Mouse (Mus musculus) small intestine, adult 2 months (tissue): ENCODE data around the gene Dse.

Experiments
- CTCF ChIP-seq: fragments of 200-500 bp; IDR thresholded peaks from 2 replicates; pipeline ENCODE4 v1.5.1; 2012; ENCODE audit warnings: low read depth, mild to moderate bottlenecking, control low read depth, inconsistent platforms, low read length, moderate library complexity, mixed read lengths; ENCODE audit not compliant: insufficient replicate concordance, insufficient read length; ENCODE audit errors: extremely low read depth
- POLR2A ChIP-seq: fragments of 200-500 bp; IDR thresholded peaks from 2 replicates; pipeline ENCODE4 v1.6.1; 2012; ENCODE audit warnings: low read depth, mild to moderate bottlenecking, control low read depth, inconsistent platforms, low read length, moderate library complexity

DNA sequence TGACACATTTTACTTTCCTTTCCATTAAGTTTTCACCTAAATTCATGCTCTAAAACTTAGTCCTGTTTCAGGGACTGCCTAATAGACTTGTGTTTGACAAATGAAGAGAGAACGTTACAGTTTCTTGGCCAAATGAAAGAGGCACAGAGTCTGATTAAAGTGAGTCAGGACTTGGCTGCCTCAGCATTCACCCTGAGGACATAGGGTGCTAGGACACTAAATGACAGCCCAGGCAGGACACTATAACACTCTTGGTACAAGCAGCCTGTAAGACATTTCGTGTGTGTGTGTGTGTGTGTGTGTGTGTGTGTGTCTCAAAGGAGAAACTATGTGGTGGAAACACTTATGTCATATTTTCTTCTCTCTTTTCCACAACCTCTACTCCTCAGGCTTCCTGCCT is 38.6 kb upstream of the Dse start:
- TF ChIP-seq CTCF (no peak), POLR2A (no peak)
